Mouse (Mus musculus) heart, embryonic 15.5 days (tissue): ENCODE data around the gene Rbp2. TPM values are rescaled to one million over a fixed set of nuclear protein-coding genes. Genes with fewer than 3 reads are reported as not detected.

Experiments used
- polyA plus RNA-seq: library from polyadenylated mRNA; unstranded; fragments of >200 nt; fragmentation: Nextera tagmentation; extraction: Ambion mirVana; gene quantifications from 2 replicates; pipeline ENCODE4 v1.2.1, GENCODE M21; 2015

The Rbp2 gene
- polyA plus RNA-seq, 1 experiment from 2014 or later: 0.33 TPM

Other genes starting within 250 kb of the Rbp2 start
- 10.2 and 12.5 TPM in 2 replicates for gene Nmnat3, start 198.7 kb upstream of the Rbp2 start, polyA plus RNA-seq
- 51.7 and 53.7 TPM in 2 replicates for gene Rbp1, start 63.2 kb upstream of the Rbp2 start, polyA plus RNA-seq
- gene Copb2, start 77.6 kb downstream of the Rbp2 start, polyA plus RNA-seq: 107 and 124 TPM in 2 replicates
- 51.3 and 53.0 TPM in 2 replicates for gene Mrps22, start 115.5 kb downstream of the Rbp2 start, polyA plus RNA-seq